In the genomic region with DNA sequence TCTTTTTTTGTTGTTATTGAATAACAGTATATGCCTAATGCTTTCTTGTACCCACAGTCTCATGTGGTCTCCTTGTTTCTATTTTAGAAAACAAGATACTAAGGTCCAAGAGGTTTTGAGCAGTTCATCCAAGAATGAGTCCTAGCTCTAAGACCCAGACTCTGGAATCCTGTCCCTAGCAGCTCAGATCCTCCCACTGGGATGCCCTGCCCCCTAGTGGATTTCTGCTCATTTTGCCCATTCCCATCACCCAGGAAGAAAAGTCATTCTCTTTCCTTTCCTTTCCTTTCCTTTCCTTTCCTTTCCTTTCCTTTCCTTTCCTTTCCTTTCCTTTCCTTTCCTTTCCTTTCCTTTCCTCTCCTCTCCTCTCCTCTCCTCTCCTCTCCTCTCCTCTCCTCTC, we compare ENCODE assay signal across 8 mouse cellular contexts. TPM values are rescaled to one million over a fixed set of nuclear protein-coding genes. Genes with fewer than 3 reads are reported as not detected.
DNase-seq lines count a peak whose midpoint lies in the region; ATAC-seq and TF ChIP-seq lines count a peak whose summit lies in the region.
"Not testable (repeated sequence)": the region's sequence is repeated elsewhere in the genome, so short reads cannot be mapped to it uniquely, and the experiment has no call there.

No protein-coding gene starts in this region.

- H3K4me1 ChIP-seq in embryonic fibroblast, embryonic 13.5 days (ENCODE audit: control insufficient read depth, insufficient read depth, low read length); limb, embryonic 10.5 days; midbrain, embryonic 11.5 days (ENCODE audit: control insufficient read depth, insufficient read depth, low read length); testis, adult 2 months (ENCODE audit: control insufficient read depth, insufficient read depth, low read length): not testable (repeated sequence)

- not testable (repeated sequence) for H3K4me2 ChIP-seq in midbrain, embryonic 11.5 days

- not testable (repeated sequence) for H3K27me3 ChIP-seq in limb, embryonic 10.5 days (ENCODE audit: low read depth, poor library complexity, severe bottlenecking); midbrain, embryonic 11.5 days (ENCODE audit: control insufficient read depth, insufficient read depth, low read length); testis, adult 2 months (ENCODE audit: control insufficient read depth, insufficient read depth, low read length)

- not testable (repeated sequence) for TF ChIP-seq POLR2A in embryonic fibroblast, embryonic 13.5 days (IDR thresholded peaks at IDR 0.05; ENCODE audit: low read depth, low read length); testis, adult 2 months (IDR thresholded peaks at IDR 0.05; ENCODE audit: control insufficient read depth, low read depth, low read length)

- H3K27ac ChIP-seq in embryonic fibroblast, embryonic 13.5 days (ENCODE audit: insufficient read depth, low read length); limb, embryonic 10.5 days; midbrain, embryonic 11.5 days (ENCODE audit: low read depth, low read length); testis, adult 2 months (ENCODE audit: control insufficient read depth, insufficient read depth, low read depth, low read length): not testable (repeated sequence)

- peak; percentile 61; the same call in 1 of the 2 replicates for TF ChIP-seq CTCF in embryonic fibroblast, embryonic 13.5 days (IDR thresholded peaks at IDR 0.05; ENCODE audit: borderline replicate concordance, insufficient read depth, low read length)
- TF ChIP-seq CTCF in testis, adult 2 months (IDR thresholded peaks at IDR 0.05; ENCODE audit: control insufficient read depth, insufficient read depth, insufficient replicate concordance, low read depth, low read length), result peak; percentile 34; the same call in 1 of the 2 replicates

- not testable (repeated sequence) for H3K9ac ChIP-seq in midbrain, embryonic 11.5 days (ENCODE audit: low read length)

- H3K36me3 ChIP-seq in limb, embryonic 10.5 days; midbrain, embryonic 11.5 days (ENCODE audit: control insufficient read depth, insufficient read depth, low read length); testis, adult 2 months (ENCODE audit: control insufficient read depth, insufficient read depth, low read length): not testable (repeated sequence)

- H3K4me3 ChIP-seq in embryonic fibroblast, embryonic 13.5 days (ENCODE audit: insufficient read depth, low read length); limb, embryonic 10.5 days; midbrain, embryonic 11.5 days (ENCODE audit: low read depth, low read length); testis, adult 2 months (ENCODE audit: control insufficient read depth, low read depth, low read length): not testable (repeated sequence)

- DNase-seq in Muller cell, postnatal 12 days (ENCODE audit: inconsistent ontology term), result peak; percentile 56
- peak; percentile 35 for DNase-seq in cerebellum, adult 11 months
- DNase-seq in heart, adult 8-10 months (ENCODE audit: low spot score), result peak; percentile 28
- DNase-seq in kidney, postnatal 14 days, result peak; percentile 66
- peak; percentile 67 for DNase-seq in limb, embryonic 10.5 days (ENCODE audit: low spot score)
- peak; percentile 89 for DNase-seq in midbrain, embryonic 11.5 days (ENCODE audit: low spot score, missing footprints)

- ATAC-seq in midbrain, embryonic 11.5 days (ENCODE audit: low FRiP score), result not testable (repeated sequence)

- H3K9me3 ChIP-seq in limb, embryonic 10.5 days (replicated peaks); midbrain, embryonic 11.5 days (ENCODE audit: control insufficient read depth, low read length): not testable (repeated sequence)

RNA-seq across cellular contexts. Expression of a gene that starts 25.5 kb away (rescaled TPM):
- polyA plus RNA-seq in embryonic fibroblast, embryonic 13.5 days (2011; ENCODE audit: insufficient read length, low read depth, missing spikeins), result 22.7 and 23.8 TPM in 2 replicates
- total RNA-seq in heart, adult 8-10 months (2022), result 10 to 100 TPM; 19.1 to 24.0 (median 21.6) TPM
- polyA plus RNA-seq in limb, embryonic 10.5 days (2016; fragmentation: Nextera tagmentation; extraction: Ambion mirVana), result 23.7 and 26.6 TPM in 2 replicates
- polyA plus RNA-seq in midbrain, embryonic 11.5 days (2014; fragmentation: Nextera tagmentation; extraction: Ambion mirVana), result 25.4 and 27.4 TPM in 2 replicates
- polyA plus RNA-seq in testis, adult 2 months (2012; rRNA removed), result 8.2 and 8.6 TPM in 2 replicates

Comparison
In these comparisons a context has a peak if more than half of its experiments do, and no peak if none do; other contexts are left out.
1. DNase-seq: peak in every context shown above with its lines; median percentile 89 in midbrain, embryonic 11.5 days; 67 in limb, embryonic 10.5 days; 66 in kidney, postnatal 14 days; 56 in Muller cell, postnatal 12 days; 35 in cerebellum, adult 11 months; 28 in heart, adult 8-10 months.